Mouse (Mus musculus) cerebellum, adult 8-10 months (tissue): Measurements from ENCODE around the gene Mapre1.
"Not testable (repeated sequence)": the region's sequence is repeated elsewhere in the genome, so short reads cannot be mapped to it uniquely, and the experiment has no call there.

Experiments used
- DNase-seq: peaks from one replicate; pipeline ENCODE4 v3.0.0; 2022

The Mapre1 gene

DNA sequence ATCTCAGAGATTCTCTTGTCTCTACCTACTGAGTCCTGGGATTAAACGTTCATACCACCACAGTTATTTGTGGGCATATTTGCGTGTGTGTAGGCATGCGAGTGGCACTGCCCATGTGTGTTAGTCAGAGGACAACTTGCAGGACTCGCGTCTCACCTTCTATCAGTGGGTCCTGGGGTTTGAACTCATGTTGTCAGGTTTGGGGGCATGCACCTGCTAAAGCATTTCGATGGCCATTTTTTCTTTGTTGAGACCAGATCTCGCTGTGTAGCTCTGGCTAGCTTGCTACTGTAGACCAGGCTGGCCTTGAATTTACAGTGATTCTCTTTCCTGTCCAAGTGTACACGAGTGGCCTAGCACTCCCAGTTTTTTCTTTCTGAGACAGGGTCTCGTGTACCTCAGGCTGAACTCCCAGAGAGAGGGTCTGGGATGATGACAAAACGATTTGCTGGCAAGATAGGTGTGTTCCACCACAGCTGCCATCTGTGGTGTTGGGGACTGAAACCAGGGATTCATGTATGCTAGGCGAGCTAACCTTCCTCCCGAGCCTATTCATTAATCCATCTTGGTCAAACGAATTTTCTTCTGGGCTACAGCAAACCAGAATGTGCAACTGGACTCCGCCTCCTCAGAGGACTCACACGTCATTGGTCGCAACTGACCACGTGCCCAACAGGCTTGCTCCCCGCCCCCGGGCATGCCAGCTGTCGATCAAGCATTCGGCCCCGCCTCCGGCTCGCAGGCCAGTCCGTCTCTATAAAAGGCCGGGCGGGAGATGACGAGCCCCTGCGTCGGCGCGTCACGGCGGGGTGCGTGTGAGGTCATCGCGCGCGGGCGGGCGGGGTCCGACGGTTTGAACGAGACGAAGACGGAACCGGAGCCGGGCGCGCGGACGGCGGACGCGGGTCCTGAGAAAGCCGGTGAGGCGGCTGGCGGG lies at the start of gene Mapre1:
TSS of gene Mapre1 (plus strand) at position 775 of the 937 bp plus-strand sequence.
- DNase-seq: peak; percentile 100

DNA sequence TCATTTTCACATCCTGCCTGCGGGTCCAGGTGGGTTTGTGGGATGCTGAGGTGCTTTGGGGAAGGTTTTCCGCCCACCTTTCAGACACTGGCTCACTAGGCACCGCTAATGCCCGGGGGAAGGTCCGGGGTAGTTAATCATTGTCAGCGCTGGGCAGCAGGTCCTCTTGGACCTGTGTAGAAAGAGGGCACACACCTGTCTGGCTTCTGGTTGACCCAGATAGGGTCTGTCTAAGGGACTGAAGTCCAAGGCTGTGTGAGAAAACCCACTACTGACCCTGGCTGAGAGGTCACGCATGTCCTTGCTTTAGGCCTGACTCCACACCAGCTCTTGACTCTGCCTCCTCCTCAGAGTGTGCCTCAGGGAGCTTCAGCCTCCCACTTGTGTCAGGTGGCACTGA lies 47.7 kb upstream of the Mapre1 start:
- DNase-seq: not testable (repeated sequence)

DNA sequence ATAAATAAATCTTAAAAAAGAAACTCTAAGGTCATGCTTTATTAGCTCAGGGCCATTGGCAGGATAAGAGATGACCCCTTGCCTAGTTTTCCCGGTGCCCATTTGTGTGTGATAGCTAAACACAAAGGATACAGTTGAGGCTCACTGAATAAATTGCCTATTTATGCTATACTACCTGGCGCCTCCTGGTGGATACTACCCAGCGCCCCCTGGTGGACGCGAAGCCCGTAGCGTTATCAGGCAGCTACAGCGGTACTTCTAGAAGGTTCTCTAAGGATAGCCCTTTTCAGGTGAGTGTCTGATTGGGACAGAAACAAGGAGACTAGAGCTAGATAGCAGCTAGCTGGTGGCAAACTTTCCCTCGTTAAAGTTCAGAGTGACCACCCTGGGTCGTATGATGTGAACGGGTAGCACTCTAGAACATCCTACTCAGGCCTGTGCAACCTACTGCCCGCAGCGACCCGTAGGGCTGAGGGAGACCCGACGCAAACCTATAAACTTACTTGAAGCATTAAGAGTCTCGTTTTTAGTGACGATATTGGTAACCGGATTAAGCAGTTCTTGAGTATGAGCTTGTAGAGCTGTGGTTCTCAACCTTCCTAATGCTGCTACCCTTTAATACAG lies 46.5 kb upstream of the Mapre1 start:
- no peak for DNase-seq

DNA sequence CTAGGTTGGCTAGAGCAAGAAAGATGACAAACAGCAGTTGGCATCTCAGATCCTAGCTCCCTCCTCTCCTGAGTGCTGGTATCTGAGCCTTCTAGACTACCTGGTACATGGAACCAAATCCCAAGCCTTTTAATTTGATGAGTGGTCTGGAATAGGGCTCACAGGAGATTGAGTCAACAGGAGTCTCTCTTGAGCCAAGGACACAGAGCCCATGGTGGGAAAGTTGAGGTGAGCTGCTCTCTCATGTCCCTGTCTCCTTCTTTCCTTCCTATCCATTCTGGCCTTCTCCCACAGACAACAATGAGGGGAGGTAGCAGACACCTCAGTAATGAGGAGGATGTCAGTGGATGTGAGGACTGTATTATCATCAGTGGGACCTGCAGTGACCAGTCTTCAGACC lies 44.7 kb upstream of the Mapre1 start, which contains the start of gene Dnmt3c:
TSS of gene Dnmt3c (plus strand) at position 301 of the 400 bp plus-strand sequence.
- no peak for DNase-seq

DNA sequence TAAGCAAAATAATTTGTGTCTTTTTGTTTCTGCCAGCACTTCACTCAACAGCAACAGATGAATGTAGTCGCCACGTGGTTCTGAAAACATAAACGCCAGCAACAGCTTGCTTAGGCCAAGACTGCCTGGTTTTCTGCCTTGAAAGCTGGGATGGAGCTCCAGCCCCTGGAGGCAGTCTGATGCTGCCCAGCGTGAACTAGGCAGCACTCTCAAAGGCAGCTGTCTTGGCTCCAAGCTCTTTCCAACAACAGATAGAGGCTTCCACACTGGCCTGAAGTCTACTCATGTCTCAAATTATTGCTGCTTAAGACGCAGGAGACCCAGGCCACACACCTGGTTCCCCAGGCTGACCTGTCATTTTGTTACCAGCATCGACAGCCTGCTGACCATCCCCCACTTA lies 37.7 kb upstream of the Mapre1 start:
- no peak for DNase-seq

DNA sequence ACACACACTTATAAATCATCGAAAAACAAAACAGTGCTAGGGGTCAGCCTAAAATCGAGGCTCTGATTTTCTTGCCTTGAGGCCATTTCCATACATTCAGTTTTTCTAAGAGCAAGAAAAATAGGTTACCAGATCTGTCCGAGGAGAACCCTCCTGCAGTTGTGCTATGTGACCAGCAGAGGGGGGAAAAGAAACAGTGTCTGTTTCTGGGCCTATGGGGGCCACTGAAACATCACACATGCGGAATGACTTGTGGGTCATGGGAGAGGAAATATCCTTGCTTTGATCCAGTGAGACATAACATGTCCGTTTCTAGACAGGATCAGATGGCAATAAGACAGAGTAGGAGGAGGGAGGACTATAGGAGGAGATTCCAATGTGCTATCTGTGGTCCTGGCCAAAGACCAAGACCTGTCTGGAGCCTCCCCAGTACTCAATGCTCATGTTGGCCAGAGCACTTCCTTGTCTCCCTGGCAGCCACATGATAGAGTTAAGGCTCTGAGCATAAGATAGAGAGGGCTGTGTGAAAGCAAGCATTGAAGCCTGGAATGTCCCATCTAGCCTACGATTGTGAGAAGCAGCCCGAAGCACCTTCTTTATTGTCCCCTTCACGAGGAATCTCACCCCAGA lies 30.3 kb upstream of the Mapre1 start:
- DNase-seq: peak; percentile 13

DNA sequence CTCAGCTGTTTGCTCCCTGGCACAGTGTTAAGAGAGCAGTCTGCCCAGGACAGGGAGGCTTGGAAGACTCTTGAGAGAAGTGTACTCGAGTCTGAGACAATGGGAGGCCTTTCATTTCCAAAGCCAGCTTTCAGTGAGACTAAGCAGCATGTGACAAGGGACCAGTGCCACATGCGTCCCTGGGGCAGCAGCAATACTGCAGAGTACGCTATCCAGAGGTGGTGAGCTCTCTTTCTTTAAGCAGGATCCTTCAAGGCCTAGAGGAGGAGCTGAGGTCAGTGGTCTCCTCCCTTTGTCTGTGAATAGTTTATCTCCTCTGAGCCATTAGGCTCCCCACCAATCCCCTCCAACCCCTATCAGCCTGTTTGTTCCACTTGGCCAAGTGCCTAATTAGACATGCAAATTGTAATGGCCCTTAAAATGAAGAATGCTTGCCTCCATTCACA lies 28.4 kb upstream of the Mapre1 start:
- no peak for DNase-seq

DNA sequence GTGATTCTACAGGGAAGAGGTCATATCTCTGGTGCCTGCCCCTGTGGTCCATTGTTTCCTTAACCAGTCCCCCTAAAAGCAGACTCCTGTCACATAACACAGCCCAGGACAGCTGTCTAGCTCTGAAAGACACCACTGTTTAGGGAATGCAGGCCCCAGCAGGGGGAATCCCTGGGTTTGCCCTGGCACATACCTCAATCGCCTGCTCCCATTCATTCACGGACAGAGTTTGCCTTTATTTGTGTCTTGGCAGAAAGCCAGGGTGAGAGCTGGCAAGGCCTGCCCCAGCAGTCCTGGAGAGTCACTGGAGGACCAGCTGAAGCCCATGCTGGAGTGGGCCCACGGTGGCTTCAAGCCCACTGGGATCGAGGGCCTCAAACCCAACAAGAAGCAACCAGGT lies 27.8 kb upstream of the Mapre1 start:
- peak; percentile 28 for DNase-seq

DNA sequence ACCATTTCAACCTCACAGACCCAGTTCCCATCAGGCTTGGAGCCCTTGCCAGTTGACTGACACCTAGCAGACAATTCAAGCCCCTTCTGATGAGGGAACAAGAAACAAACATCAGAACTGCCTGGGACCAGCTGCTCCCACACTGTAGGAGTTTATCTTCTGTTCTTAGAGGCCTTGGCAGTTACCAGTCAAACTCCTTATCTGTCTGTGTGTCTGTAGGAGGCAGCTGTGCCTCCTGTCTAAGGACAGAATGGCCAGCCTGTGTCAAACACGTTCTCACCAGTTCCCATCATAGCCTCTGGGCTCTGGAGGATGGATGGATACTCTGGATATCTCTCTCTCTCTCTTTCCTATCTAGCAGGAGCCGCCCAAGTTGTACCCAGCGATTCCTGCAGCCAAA lies 23.2 kb upstream of the Mapre1 start:
- DNase-seq: not testable (repeated sequence)

DNA sequence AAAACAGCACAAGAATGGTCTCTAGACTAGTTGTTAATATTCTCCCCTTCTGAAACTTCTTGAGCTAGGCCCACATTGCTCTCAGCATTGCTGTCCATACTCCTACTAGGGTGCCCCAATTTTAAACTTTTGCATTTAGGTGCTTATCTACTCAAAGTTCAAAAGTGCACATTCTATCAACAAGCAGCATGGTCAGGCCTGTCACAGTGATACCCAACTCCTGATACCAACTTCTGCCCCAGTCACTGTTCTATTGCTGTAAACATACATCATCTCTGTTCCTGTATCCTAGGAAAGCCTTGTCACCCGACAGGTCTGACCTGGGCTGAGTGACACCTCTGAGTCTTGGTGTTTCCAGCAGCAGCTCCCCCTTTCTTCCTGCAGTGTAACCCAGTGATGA lies 18.0 kb upstream of the Mapre1 start:
- no peak for DNase-seq

DNA sequence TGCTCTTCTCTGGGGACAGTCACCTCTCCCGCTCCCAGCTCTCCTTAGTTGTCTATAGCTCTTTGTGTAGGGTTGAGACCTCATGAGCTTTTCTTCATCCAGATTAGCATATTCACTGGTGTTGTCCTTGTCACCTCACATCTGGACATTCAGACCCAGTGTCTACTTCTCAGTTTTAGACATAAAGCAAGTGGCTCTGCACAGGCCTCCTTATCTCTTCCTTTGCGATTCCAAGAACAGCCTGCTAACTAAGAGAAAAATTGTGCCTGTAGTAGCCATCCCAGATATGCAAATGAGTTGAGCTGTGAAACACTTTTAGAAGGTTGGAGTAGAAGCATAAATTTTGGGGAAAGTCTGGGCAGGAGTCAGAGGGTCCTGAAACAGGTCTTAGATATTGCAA lies 16.6 kb upstream of the Mapre1 start:
- DNase-seq: no peak

DNA sequence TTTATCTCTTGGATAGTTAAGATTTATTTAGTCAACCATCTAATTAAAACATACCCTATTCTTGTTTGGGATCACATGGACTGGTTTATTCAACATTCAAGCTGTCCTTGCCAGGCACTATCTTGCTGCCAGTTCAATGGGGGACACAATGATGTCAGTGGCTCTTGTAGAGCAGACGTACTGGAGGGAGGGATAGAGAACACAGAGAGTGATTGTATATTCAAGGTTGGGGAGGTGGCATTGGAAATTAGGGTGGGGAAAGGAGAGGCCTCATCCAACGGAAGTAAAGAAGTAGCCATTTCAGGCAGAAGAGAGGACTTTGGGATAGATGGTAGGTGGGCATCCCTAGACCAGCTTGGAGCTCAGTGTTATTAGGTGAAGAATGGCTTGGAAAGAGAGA lies 16.2 kb upstream of the Mapre1 start:
- no peak for DNase-seq

DNA sequence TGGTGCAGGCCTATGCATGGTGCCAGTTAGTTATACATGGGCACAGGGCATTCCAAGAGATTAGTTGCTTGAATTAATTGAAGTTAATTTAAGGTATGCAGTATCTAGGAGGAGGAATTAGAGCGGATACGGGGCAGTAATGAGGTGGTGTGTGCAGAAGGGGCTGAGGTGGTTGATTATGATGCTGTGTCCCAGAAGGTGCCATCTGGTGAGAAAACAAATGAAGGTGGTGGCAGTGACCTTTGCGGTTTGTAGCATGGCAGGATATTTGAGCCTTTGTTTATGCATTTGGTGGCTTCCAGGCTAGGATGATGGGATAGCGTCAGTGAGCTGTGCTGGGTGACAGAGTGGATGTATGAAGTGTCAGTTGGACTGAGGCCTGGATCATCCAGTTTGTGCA lies 15.8 kb upstream of the Mapre1 start:
- DNase-seq: no peak

DNA sequence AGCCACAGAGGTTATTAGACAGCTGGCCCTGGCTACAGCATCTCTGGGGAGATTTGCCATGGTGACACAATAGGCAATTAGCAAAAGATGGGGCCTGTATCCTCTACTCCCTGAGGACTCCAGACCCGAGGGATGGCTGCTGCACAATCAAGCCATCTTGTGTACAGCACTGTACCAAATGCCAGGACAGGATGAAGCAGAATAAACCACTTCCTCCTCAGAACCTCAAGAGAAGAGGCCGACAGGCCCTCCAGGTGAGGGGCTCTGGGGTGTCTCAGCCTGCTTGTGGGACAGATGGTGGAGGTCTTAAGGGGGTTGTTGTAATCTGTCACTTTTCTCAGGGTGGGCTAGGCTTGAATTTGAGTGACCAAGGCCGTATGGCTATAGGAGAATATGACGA lies 7.0 kb upstream of the Mapre1 start:
- DNase-seq: no peak

DNA sequence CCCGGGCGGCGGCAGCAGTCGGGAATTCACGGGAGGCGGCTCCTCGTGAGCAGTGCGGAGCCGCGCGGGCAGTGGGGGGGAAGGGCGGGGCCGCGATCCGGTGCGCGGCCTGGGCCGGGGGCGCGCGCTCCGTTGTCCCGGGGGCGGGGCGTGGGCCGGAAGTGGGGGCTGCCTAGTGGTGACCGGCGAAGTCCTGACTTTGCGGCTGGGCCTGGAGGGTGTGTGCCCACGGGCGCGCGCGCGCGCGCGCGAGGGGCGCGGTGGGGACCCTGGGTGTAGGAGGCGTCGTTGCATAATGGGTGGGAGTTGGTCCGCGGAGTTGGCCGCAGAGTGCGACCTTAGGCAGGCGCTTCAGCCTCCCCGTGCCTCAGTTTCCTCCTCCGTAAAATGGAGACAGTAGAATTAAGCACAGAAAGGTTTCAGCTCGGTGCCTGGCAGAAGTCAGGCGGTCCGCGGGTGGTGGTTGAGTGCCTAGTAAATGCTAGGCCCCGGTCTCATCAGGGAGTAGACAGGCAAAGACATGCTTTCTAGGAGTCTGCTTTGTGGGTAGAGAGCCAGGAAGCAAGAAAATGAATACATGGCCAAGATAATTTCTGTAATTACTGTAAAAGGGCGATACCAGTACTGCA lies 477 bp downstream of the Mapre1 start:
- DNase-seq: peak; percentile 43

DNA sequence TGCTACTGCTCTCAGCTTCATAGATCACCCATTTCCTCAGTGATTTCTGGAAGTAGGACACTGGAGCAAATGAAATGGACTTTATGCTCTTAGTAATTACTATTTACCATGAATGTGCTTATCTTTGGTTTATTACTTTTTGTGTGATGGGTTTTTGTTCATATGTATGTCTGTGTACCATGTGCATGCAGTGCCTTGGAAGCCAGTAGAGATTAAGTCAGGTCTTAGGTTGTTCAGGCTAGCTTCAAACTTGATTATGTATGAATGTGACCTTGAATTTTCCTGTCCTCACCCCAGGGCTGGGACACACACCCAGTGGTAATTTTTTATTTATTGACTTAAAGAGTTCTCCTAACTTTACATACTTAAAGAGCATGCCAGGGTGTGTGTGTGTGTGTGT lies 6.9 kb downstream of the Mapre1 start:
- no peak for DNase-seq

DNA sequence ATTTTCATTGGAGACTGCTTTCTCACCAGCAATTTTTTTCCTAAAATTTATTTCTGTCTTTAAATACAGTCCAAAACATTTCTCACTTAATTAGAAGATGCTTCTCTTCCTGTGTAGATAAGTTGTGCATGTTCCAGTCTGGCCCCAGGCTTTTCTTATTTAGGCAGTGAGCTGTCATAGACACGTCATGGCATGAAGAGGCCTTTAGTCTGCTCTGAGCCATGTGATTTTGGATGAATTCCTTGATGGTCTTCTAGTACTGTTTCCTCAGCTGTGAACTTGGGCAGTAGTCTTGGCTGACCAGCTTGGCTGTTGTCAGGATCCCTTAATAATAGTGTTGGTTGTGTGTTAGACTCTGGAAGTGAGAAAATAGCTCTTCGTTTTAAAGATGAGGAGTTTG lies 9.3 kb downstream of the Mapre1 start:
- no peak for DNase-seq

DNA sequence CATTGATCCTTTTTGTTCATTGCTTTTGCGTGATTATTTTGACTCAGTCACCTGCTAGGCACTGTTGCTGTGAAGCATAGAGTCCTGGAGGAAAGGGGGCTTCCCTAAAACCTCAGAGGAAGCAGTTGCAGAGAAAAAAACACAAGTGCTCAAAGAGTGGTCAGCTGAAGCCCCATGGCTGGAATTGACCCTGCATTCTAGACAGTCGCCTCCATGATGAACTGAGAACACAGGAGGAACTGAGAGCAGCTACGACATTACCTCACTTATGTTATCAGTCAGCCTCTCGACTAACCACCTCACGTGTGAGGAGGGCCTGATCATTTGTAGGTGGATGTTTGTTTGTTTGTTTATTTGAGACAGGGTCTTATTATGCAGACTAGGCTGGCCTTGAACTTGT lies 21.0 kb downstream of the Mapre1 start:
- no peak for DNase-seq

DNA sequence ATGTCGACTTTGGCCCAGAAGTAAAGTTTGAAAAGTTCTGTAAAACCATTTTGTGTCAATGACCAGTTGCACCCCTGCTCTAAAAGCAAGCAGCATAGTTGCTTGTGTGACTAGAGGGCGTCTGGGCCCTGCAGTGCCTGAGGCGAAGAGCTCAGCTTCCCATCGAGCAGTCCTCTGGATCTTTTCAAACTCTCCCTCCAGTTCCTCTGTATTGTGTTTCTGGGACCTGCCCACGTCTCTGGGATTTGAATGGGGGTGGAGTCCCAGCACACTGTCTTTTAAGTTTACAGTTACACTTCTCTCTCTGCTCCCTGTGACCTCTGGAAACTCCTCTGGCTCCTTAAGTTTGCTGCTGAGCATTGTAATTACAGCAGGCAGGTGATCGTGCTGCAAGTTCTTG lies 26.4 kb downstream of the Mapre1 start:
- no peak for DNase-seq

DNA sequence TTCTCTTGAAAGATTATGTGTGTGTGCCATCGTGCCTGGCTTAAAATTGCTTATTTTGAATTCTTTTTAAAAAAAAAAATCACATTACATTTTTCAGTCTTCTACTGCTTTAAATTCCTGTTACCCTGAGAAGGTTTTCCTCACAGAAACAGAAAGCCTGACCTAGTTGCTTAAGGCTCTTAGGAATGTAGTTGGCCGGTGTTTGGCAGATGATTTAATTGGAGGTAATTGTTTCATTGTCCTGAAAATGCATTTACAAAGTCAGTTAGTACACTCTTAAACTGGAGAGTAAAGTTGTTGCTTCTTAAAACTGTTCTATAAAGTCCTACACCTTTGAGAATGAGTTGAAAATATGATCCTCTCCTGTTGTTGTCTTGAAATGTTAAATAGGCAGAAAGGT lies 27.8 kb downstream of the Mapre1 start:
- no peak for DNase-seq

DNA sequence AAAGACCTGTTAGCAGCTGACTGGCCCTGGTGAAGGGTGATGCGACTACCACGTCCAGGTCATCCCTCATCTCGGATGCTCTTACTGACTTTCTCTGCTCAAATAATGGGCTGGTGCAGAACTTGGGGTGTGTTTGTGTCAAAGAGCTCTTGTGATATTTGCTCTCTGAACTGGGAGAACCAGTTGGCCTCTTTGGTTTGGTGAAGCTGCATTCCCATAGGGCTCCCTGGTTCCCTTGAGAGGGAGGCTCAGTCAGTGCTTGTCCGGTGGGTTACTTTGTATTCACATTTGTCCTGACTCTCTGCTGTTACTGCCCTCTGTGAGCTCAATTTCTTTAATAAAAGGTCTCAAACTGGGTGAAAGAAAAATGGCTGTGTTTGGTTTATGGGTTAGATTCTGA lies 31.9 kb downstream of the Mapre1 start:
- no peak for DNase-seq

DNA sequence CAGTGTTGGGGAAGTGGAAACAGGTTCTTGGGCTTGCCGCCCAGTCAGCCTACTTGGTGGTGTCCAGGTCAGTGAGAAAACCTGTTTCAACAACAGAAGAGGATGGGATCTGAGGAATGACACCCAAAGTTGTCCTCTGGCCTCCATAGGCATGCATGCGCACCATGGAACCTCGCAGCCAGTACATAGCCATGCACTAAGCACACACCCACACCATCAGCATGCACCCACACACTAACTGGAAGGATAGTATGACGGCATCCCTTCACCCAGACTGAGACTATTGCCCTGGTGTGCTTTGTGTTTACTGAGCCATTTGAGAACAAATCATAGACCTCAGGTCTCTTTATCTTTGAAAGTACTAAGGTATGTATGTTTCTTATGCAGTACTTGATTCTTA lies 34.4 kb downstream of the Mapre1 start:
- DNase-seq: no peak

DNA sequence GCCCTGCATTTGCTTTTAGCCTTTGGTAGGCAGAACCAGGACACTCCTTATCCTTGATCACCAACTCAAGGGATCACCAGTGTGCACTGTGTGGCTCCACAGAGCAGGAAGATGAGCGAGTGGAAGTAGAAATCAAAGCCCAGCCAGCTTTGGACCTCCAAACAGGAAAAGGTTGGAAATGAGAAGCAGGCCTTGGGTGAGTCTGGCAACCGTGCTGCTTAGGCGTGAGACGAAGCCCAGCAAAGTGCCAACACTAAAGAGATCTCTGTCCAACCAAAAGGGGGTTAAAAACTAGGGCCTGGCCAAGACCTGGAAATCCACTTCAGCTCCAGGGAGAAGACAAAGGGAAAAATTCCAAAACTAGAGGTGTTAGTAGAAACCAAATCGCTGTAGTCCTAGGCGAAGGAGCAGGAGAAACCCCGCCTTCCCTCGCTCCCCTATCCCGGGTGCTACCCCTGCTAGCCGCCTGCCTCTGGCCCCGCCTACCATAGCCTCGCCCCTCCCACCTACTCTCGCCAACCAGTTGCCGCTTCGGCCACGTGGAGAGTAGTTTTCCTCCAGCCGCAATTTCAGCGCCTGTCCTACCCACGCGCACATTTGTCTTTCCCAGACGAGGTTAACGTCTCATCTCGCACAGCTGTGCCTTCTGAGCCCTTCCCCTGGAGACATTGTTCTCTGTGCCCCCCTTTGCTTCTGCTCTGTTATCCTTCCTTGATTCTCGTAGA lies 37.7 kb downstream of the Mapre1 start:
- peak; percentile 11 for DNase-seq
